Mouse (Mus musculus) cerebral cortex, adult 2 months (tissue): ENCODE measurements around the gene Ahnak.

Source experiments
- WGBS: fragments of 180-500 bp; shearing (Covaris S2); methylation state at CpG from one replicate; pipeline ENCODE4 v1.1.7; 2018; 5-methylcytosine and 5-hydroxymethylcytosine counted together

Gene Ahnak

GRCm38 (mm10) chr19:8989066-8989566, at the start of gene Ahnak:
Gene Ahnak, plus strand, starts transcription at chr19:8989284.
- WGBS = 1% methylated on average over 42 of the region's 42 CpGs

GRCm38 (mm10) chr19:8940526-8941133, 48.5 kb upstream of the Ahnak start:
- 82% methylated on average over 15 of the region's 15 CpGs for WGBS

- 47% methylated on average over 10 of the region's 10 CpGs for WGBS
These were observed 48.0 kb upstream of the Ahnak start for GRCm38 (mm10) chr19:8941136-8941514.

- WGBS = 1% methylated on average over 64 of the region's 64 CpGs
These were observed 47.4 kb upstream of the Ahnak start, which contains the start of gene Mta2 for GRCm38 (mm10) chr19:8941515-8942217. Gene Mta2, plus strand, starts transcription at chr19:8941875.

GRCm38 (mm10) chr19:8942276-8942964, 46.7 kb upstream of the Ahnak start:
- under 1% methylated on average over 46 of the region's 46 CpGs for WGBS

- WGBS = 50% methylated on average over 2 of the region's 2 CpGs
These were observed 46.0 kb upstream of the Ahnak start for GRCm38 (mm10) chr19:8943047-8943446.

DNA sequence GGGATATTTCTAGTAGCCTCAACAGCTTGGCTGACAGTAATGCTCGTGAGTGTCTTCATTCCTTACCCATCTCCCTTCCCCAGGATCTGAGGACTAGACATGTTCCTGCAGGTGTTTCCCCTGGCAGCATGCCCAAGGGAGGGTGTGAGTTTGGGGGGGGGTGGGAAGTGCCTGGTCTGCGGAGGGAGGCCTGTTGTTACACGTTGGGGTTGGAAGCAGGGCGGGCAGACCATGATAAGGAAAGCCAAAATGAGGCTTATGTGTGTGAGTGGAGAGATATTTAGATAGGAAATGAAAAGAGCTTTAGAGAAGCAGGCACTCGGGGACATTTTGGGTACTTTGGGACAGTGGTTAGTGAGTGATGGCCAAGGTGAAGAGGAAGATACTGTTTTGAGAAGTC, 45.0 kb upstream of the Ahnak start:
- 38% methylated on average over 5 of the region's 5 CpGs for WGBS

DNA sequence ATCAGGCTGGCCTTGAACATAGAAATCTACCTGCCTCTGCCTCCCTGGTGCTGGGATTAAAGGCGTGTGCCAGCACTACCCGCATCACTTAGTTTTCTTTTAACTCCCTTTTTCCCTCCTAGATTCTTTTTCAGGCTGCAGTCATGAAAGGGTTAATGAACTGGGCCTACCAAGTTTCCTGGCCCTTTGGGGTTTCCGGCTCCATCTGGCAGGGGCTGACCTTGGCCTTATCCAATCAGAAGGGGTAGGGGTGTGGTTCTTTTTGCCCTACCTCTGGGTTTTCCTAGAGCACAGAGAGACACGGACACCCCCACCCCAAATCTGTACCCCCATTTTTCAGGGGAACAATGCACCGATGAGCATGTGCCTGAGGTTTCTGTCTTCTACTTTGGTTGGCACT, 44.3 kb upstream of the Ahnak start:
- 31% methylated on average over 5 of the region's 5 CpGs for WGBS

DNA sequence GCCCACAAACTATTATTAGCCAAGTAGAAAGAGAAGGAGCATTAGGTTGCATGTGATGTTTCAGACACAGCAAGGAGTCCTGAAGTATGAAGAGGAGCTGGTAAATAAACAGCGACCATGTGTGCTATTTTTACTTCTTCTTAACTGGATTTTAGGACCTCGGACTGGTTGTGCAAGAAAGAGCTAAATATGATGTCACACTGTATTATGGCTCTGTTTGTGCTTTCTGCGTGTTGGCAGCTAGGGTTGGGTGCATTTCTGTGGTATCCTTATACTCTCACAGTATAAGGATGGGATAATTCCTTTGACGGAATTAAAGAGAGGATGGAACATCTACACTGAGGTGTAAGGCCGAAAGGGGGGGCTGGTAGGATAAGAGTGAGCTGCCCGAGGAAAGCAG, 43.8 kb upstream of the Ahnak start:
- 61% methylated on average over 6 of the region's 6 CpGs for WGBS

DNA sequence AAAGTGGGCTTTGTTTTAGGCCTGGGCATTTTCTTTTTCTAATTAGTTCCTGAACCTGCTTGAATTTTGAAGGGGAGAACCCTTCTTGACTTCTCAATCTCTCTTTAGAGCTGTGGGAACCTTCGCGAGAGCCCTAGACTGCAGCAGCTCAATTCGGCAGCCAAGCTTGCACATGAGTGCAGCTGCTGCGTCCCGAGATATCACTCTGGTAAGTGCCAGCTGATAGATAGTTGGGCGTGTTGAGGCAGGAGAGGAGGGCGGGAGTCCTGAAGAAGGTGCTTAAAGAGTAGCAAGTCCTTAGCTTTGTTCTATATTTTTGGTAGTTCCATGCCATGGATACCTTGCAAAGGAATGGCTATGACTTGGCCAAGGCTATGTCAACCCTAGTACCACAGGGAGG, 42.2 kb upstream of the Ahnak start:
- WGBS = 94% methylated on average over 7 of the region's 7 CpGs

- 57% methylated on average over 5 of the region's 5 CpGs for WGBS
These were observed 38.9 kb upstream of the Ahnak start for GRCm38 (mm10) chr19:8950190-8950589.

DNA sequence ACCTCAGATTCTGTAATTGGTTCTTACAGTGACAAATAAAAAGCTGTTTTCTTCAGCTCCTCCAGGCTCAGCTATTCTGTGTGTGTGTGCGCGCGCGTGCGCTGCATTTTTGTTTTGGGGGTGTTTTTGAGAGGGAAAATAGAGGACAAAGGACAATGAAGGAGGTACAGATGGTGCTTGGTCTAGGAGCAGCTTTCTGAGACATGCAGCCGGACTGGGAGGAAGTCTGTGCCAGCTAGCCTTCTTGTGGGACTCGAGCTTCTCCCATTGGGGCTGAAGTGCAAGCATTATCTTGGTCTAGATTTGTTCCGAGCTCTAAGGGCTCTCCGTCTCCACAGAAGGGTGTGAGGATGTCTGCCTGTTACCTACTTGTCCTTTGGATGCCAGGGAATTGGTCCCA, 36.8 kb upstream of the Ahnak start:
- 48% methylated on average over 9 of the region's 9 CpGs for WGBS

- WGBS = 2% methylated on average over 46 of the region's 46 CpGs
These were observed 35.7 kb upstream of the Ahnak start, which contains the start of gene Tut1 for GRCm38 (mm10) chr19:8953135-8954039. Gene Tut1, plus strand, starts transcription at chr19:8953847.

DNA sequence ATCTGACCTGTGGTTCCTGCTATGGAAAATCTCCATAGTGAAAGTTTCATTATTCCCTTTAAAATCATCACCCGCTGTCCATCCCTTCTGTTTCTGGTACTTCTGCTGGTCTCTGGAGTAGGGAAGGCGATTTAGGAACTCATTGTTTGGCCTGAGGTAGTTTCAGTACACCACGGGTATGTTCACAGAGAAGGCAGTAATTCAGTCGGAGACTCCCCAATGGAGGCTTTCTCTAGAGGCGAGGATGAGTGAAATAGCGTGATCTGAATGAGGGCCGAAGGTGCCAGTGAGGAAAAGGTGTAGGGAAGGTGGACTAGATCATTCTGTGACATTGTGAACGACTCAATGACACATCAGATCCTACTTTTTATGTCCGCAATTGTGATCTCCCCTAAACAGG, 34.9 kb upstream of the Ahnak start:
- 3% methylated on average over 9 of the region's 9 CpGs for WGBS

- 76% methylated on average over 2 of the region's 2 CpGs for WGBS
These were observed 26.8 kb upstream of the Ahnak start for GRCm38 (mm10) chr19:8962256-8962655.

- 85% methylated on average over 11 of the region's 11 CpGs for WGBS
These were observed 24.0 kb upstream of the Ahnak start for GRCm38 (mm10) chr19:8965075-8965474.

GRCm38 (mm10) chr19:8965771-8966170, 23.3 kb upstream of the Ahnak start:
- 73% methylated on average over 8 of the region's 8 CpGs for WGBS

GRCm38 (mm10) chr19:8966198-8966589, 22.9 kb upstream of the Ahnak start:
- WGBS = 14% methylated on average over 5 of the region's 5 CpGs

DNA sequence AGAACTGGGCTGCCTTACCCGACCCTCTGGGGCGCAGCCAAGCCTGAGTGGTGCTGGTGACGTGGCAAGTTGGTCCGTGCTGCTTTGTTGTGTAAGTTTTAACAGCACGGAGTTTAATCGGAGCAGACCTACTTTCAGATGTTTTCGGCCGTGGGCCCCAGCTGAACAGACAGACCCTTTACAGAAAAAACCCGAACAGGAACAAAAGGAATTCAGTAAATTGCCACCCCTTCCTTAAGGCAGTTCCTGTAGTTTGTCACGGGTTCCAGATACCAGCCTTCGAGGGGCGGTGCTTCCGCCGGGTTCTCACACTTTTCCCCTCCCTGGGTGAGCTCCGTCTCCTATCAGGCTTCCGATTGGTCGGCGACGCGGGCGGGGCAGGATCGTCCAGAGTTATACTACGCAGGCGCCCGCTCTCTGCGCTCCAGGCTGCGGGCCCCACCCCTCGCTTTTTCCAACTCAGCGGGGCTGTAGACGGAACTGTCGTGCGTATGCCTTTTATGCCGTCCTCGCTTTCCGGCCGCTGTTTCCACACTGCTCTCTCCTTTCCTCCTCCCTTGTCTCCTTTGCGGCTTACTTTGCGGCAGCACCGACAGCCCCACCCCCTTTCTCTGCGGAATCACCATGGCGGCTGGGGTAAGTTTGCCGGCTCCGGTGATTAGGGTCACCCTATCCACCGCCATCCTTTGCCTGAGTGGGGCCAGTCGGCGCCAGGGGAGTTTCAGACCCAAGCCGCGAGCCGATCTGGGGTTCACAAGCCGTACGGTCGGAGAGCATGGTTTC, 22.3 kb upstream of the Ahnak start, which contains the start of gene Eef1g:
Gene Eef1g (plus strand): TSS at position 452 of the 783 bp plus-strand sequence.
- WGBS = under 1% methylated on average over 52 of the region's 52 CpGs

GRCm38 (mm10) chr19:8967373-8967743, 21.7 kb upstream of the Ahnak start:
- 0% methylated on average over 8 of the region's 8 CpGs for WGBS

GRCm38 (mm10) chr19:8967893-8968292, 21.2 kb upstream of the Ahnak start:
- 6% methylated on average over 9 of the region's 9 CpGs for WGBS
